Mouse (Mus musculus) embryonic facial prominence, embryonic 12.5 days (tissue): ENCODE data around the gene Olfr702. TPM values are rescaled to one million over a fixed set of nuclear protein-coding genes. Genes with fewer than 3 reads are reported as not detected.

ENCODE experiments used
- polyA plus RNA-seq: library from polyadenylated mRNA; unstranded; fragments of >200 nt; fragmentation: Nextera tagmentation; extraction: Ambion mirVana; gene quantifications from 2 replicates; pipeline ENCODE4 v1.2.1, GENCODE M21; 2016

Olfr702 gene
- polyA plus RNA-seq, 1 experiment from 2014 or later, result not detected

Other genes starting within 250 kb of the Olfr702 start
- not detected in 2 replicates for gene Olfr693, start 153.3 kb downstream of the Olfr702 start, polyA plus RNA-seq
- gene Olfr694, start 142.1 kb downstream of the Olfr702 start, polyA plus RNA-seq, result not detected in 2 replicates
- gene Olfr695, start 117.5 kb downstream of the Olfr702 start, polyA plus RNA-seq, result not detected in 2 replicates
- not detected in 2 replicates for gene Olfr697, start 91.5 kb downstream of the Olfr702 start, polyA plus RNA-seq
- gene Olfr698, start 78.5 kb downstream of the Olfr702 start, polyA plus RNA-seq, result not detected in 2 replicates
- gene Olfr699, start 40.7 kb downstream of the Olfr702 start, polyA plus RNA-seq, result not detected in 2 replicates
- gene Olfr700, start 25.1 kb downstream of the Olfr702 start, polyA plus RNA-seq, result not detected in 2 replicates
- gene Olfr701, start 19.8 kb downstream of the Olfr702 start, polyA plus RNA-seq, result not detected in 2 replicates
- not detected in 2 replicates for gene Olfr703, start 9.5 kb upstream of the Olfr702 start, polyA plus RNA-seq
- not detected in 2 replicates for gene Olfr704, start 29.3 kb upstream of the Olfr702 start, polyA plus RNA-seq
- not detected in 2 replicates for gene Olfr705, start 43.0 kb upstream of the Olfr702 start, polyA plus RNA-seq
- not detected in 2 replicates for gene Olfr706, start 54.3 kb upstream of the Olfr702 start, polyA plus RNA-seq
- gene Olfr707, start 67.3 kb upstream of the Olfr702 start, polyA plus RNA-seq, result not detected in 2 replicates
- gene Olfr1532-ps1, start 74.1 kb upstream of the Olfr702 start, polyA plus RNA-seq, result not detected in 2 replicates
- gene Olfr709-ps1, start 98.3 kb upstream of the Olfr702 start, polyA plus RNA-seq, result not detected in 2 replicates
- not detected in 2 replicates for gene Olfr710, start 114.4 kb upstream of the Olfr702 start, polyA plus RNA-seq
- gene Olfr6, start 130.0 kb upstream of the Olfr702 start, polyA plus RNA-seq, result not detected in 2 replicates
- gene Olfr711, start 141.6 kb upstream of the Olfr702 start, polyA plus RNA-seq, result not detected in 2 replicates
- gene Olfr2, start 172.2 kb upstream of the Olfr702 start, polyA plus RNA-seq, result not detected in 2 replicates
- gene Olfr713, start 197.3 kb upstream of the Olfr702 start, polyA plus RNA-seq, result not detected in 2 replicates
- gene Olfr714, start 237.1 kb upstream of the Olfr702 start, polyA plus RNA-seq, result not detected in 2 replicates